Mouse (Mus musculus) cerebellum, adult 2 months (tissue): ENCODE measurements around the gene Plin3.

Source experiments
- CTCF ChIP-seq: fragments of 200-500 bp; IDR thresholded peaks from 2 replicates; pipeline ENCODE4 v1.5.1; 2011; ENCODE audit warnings: low read depth, mild to moderate bottlenecking, control low read depth, low read length, moderate library complexity, borderline replicate concordance; ENCODE audit not compliant: insufficient read depth
- POLR2A ChIP-seq: fragments of 200-500 bp; IDR thresholded peaks from 2 replicates; pipeline ENCODE4 v1.6.1; 2011; ENCODE audit warnings: low read length, control low read depth, borderline replicate concordance; ENCODE audit not compliant: insufficient read depth

GRCm38 (mm10) chr17:56330345-56330744 lies 37.7 kb upstream of the Plin3 start:
- TF ChIP-seq CTCF (no peak), POLR2A (no peak)
